Mouse (Mus musculus) stomach, embryonic 14.5 days (tissue): ENCODE results near the gene AC124502.3. TPM values are rescaled to one million over a fixed set of nuclear protein-coding genes. Genes with fewer than 3 reads are reported as not detected.
A peak's percentile ranks its signal among the peaks of the same experiment; 100 is the strongest.

Experiments
- ATAC-seq: fragments of 200-750 bp; cut with Nextera tagmentation; 2 replicates; pipeline ENCODE4 v1.8.0; 2017; ENCODE audit warnings: low read depth, moderate TSS enrichment; ENCODE audit not compliant: insufficient number of reproducible peaks, insufficient read depth, low FRiP score
- H3K27ac ChIP-seq: fragments of 300-500 bp; sonication (generic); 2 replicates; pipeline ENCODE4 v1.5.1; 2014; ENCODE audit warnings: mild to moderate bottlenecking, low read length, moderate library complexity, mixed read lengths
- H3K27me3 ChIP-seq: fragments of 300-500 bp; sonication (generic); 2 replicates; pipeline ENCODE4 v1.6.1; 2014; ENCODE audit warnings: low read length, control low read depth, mixed read lengths; ENCODE audit not compliant: control insufficient read depth, insufficient read depth
- H3K36me3 ChIP-seq: fragments of 300-500 bp; sonication (generic); 2 replicates; pipeline ENCODE4 v1.6.1; 2014; ENCODE audit warnings: mild to moderate bottlenecking, control low read depth, low read length, moderate library complexity, mixed read lengths; ENCODE audit not compliant: control insufficient read depth, insufficient read depth
- H3K4me1 ChIP-seq: fragments of 300-500 bp; sonication (generic); 2 replicates; pipeline ENCODE4 v1.6.1; 2014; ENCODE audit warnings: low read length, control low read depth, mixed read lengths; ENCODE audit not compliant: control insufficient read depth, insufficient read depth
- H3K4me2 ChIP-seq: fragments of 300-500 bp; sonication (generic); replicated peaks from 2 replicates; pipeline ENCODE4 v1.6.1; 2014; ENCODE audit warnings: low read depth, low read length, control low read depth
- H3K4me3 ChIP-seq: fragments of 300-500 bp; sonication (generic); 2 replicates; pipeline ENCODE4 v1.5.1; 2014; ENCODE audit warnings: low read depth, low read length, control low read depth
- H3K9ac ChIP-seq: fragments of 300-500 bp; sonication (generic); replicated peaks from 2 replicates; pipeline ENCODE4 v1.6.1; 2014; ENCODE audit warnings: low read depth, mild to moderate bottlenecking, control low read depth, low read length, moderate library complexity, mixed read lengths
- H3K9me3 ChIP-seq: fragments of 300-500 bp; sonication (generic); 2 replicates; pipeline ENCODE4 v1.6.1; 2016; ENCODE audit warnings: low read depth, low read length, control low read depth; ENCODE audit not compliant: control insufficient read depth
- WGBS: fragments of 180-500 bp; shearing (Covaris S2); extraction: QIAGEN DNeasy Blood & Tissue Kit; methylation state at CpG from one replicate; pipeline ENCODE4 v1.1.7; 2014; 5-methylcytosine and 5-hydroxymethylcytosine counted together
- polyA plus RNA-seq: library from polyadenylated mRNA; unstranded; fragments of >200 nt; fragmentation: Nextera tagmentation; extraction: Ambion mirVana; gene quantifications from 2 replicates; pipeline ENCODE4 v1.2.1, GENCODE M21; 2014

The AC124502.3 gene
- polyA plus RNA-seq: 0.55 and 1.8 TPM in 2 replicates

DNA sequence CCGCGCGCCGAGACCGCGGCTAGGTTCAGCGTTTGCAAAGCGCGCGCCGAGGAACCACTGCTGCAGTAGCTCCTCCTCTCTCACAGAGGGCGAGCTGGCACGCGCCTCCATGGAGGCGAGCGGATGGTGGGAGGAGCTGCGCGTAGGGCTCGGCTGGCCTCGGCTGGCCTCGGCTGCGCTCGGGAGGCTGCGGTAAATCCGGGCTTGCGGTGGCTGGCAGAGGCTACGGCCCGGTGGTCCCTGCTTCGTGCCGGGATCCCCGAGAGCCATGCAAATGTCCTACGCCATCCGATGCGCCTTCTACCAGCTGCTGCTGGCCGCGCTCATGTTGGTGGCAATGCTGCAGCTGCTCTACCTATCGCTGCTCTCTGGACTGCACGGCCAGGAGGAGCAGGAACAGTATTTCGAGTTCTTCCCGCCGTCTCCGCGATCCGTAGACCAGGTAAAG, at the start of gene AC124502.3, which contains the start of gene B4gat1:
TSS of gene AC124502.3 (plus strand) at position 183 of the 448 bp plus-strand sequence.
TSS of gene B4gat1 (plus strand) at position 118 of the 448 bp plus-strand sequence.
- Histone ChIP-seq H3K9ac (peak within 1 kb of the TSS; percentile 59), H3K4me1 (peaks cover 26% of the 10 kb centered on the region), H3K36me3 (peaks cover 3% of the 10 kb centered on the region; the same call in 1 of the 2 replicates), H3K27ac (peak within 1 kb of the TSS; percentile 72), H3K4me3 (peak within 1 kb of the TSS; percentile 56), H3K27me3 (no peaks in the 10 kb centered on the region), H3K4me2 (peak within 1 kb of the TSS; percentile 93), H3K9me3 (no peaks in the 10 kb centered on the region)
- peak; percentile 88 for ATAC-seq
- WGBS: under 1% methylated on average over 44 of the region's 44 CpGs

DNA sequence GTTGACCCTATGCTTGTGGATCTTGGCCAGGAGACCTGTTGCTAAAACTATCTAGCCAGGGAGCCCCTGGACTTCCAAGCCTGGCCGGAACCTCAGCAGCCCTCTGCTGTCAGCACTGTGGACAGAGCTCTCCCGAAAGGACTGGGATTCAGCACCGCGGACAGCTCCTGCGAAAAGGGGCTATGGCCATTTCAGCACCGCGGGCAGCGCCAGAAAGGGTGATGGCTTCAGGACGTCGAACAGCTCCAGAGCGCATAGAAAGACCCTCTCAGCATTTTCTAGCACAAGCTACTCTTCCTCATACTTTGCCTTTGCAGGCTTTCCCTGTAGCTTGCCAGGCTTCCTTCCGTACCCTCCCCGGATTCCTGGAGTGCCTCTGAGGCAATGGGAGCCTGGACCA, 49.7 kb upstream of the AC124502.3 start:
- Histone ChIP-seq H3K4me1 (no peaks in the 10 kb centered on the region), H3K9ac (no peak overlapping the region), H3K36me3 (no peaks in the 10 kb centered on the region; the same call in 1 of the 2 replicates), H3K27me3 (peaks cover 19% of the 10 kb centered on the region), H3K9me3 (no peaks in the 10 kb centered on the region), H3K27ac (no peak overlapping the region), H3K4me3 (no peak overlapping the region), H3K4me2 (no peak overlapping the region)
- 3% methylated on average over 13 of the region's 13 CpGs for WGBS
- no peak for ATAC-seq

DNA sequence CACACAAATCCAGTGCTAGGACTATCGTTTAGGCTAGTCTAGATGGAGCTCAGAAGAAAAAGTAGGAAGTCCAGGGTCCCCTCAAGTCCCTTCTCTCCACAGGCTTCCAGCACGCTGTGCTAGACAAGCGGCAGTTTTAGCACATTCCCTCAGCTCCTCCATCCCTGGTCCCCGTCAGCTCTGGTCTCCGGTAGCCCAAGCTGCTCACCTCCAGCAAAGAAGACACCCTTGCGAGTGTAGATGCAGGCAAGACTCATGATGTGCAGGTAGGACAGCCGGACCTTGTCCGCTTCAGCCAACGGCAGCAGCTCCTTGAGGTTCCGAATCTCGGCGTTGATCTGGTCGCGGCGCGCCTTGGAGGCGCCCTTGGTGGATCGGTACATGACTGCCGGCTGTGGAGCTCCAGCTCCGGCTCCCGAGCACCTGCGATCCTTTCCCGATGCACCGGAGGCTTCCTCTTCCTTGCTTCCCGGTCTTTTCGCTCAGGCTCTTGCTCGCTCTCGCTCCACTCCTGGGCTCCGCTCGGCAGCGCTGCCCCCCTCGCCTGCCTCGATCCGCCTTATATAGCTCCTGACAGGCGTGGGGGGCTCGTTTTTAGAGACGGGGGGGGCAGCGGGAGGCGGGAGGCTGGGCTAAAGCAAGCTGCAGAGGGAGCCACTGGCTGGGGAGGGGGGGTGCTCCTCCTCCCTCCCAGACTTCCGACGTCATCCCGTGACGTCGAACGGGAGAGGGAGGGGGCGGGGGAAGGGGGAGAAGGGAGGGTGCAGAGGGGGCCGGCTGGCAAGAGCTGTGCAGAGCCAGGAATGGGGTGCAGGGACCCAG, 49.0 kb upstream of the AC124502.3 start:
- no peaks in the 10 kb centered on the region for H3K4me1 ChIP-seq
- H3K27ac ChIP-seq: no peak overlapping the region
- no peak for ATAC-seq
- H3K36me3 ChIP-seq: no peaks in the 10 kb centered on the region; the same call in 1 of the 2 replicates
- 23% methylated on average over 42 of the region's 47 CpGs for WGBS
- no peak overlapping the region for H3K9ac ChIP-seq
- no peaks in the 10 kb centered on the region for H3K9me3 ChIP-seq
- H3K4me3 ChIP-seq: no peak overlapping the region
- no peak overlapping the region for H3K4me2 ChIP-seq
- peaks cover 19% of the 10 kb centered on the region for H3K27me3 ChIP-seq

DNA sequence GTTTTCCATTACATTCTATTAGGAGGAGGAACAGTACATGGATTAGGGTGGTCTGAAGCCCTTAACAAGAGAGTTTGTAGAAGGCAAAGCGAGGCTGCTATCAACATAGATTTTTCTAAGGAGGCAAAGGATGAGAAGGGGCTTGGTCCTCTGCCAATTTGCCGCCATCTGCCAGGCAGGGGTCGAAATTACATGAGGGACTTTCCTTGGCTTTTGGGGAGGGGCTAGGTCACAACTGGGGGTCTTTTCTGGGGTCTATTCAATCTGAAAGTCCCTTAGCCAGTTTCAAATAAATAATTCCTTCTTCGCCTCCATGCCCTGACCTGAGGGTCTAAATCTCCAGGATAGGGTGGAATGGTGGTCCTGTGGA, 48.5 kb upstream of the AC124502.3 start, which contains the start of gene Npas4:
TSS of gene Npas4 (minus strand) at position 61 of the 370 bp plus-strand sequence.
- Histone ChIP-seq H3K4me3 (no peak within 1 kb of the TSS), H3K4me2 (no peak within 1 kb of the TSS), H3K9ac (no peak within 1 kb of the TSS), H3K9me3 (no peaks in the 10 kb centered on the region), H3K27me3 (peaks cover 19% of the 10 kb centered on the region), H3K27ac (no peak within 1 kb of the TSS), H3K4me1 (no peaks in the 10 kb centered on the region), H3K36me3 (no peaks in the 10 kb centered on the region; the same call in 1 of the 2 replicates)
- WGBS: 24% methylated on average over 4 of the region's 4 CpGs
- no peak for ATAC-seq

DNA sequence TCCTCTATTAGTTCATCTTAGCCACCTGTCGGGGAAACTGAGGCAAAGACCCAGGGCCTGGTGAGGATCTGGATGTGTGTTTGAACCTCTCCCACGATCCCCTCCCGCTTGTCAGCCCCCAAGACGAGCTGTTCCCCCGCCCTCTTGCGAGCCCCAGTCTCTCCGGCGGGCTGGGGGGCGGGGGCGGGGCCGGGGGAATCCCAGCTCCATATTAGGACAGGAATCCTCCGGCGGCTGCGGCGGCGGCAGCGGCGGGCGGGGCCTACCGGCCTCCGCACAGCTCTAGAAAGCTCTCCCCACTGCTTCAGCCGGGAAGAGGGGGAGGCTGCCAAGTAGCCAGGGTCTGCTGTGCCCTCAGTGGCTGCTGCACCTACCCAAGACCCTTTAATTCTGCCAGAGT, 48.0 kb upstream of the AC124502.3 start:
- Histone ChIP-seq H3K9me3 (no peaks in the 10 kb centered on the region), H3K9ac (no peak overlapping the region), H3K4me2 (no peak overlapping the region), H3K27ac (no peak overlapping the region), H3K4me3 (no peak overlapping the region), H3K36me3 (no peaks in the 10 kb centered on the region; the same call in 1 of the 2 replicates), H3K27me3 (peaks cover 19% of the 10 kb centered on the region), H3K4me1 (no peaks in the 10 kb centered on the region)
- WGBS: 2% methylated on average over 22 of the region's 22 CpGs
- no peak; the same call in 1 of the 2 replicates for ATAC-seq

DNA sequence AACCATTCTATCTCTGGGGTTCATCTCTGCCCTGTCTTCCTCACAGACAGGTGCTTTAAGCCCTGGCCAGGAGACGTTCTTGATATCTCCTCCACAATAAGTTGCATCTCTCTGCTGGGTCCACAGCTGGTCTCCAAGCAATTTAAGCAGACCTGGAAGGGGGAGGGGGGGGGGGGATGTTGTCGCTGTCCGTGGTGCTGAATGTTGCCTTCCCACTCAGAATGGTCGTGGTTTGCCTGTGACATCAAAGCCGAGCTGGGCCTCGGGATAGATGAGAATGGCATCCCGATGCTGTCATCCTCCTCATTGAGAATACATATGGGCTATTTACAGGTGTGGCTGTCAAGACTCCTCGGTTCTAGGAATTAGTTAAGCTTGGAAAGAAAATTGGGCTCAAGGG, 46.3 kb upstream of the AC124502.3 start:
- WGBS: 18% methylated on average over 8 of the region's 8 CpGs
- Histone ChIP-seq H3K36me3 (no peaks in the 10 kb centered on the region; the same call in 1 of the 2 replicates), H3K4me1 (no peaks in the 10 kb centered on the region), H3K4me2 (no peak overlapping the region), H3K27ac (no peak overlapping the region), H3K4me3 (no peak overlapping the region), H3K27me3 (peaks cover 19% of the 10 kb centered on the region), H3K9ac (no peak overlapping the region), H3K9me3 (no peaks in the 10 kb centered on the region)
- ATAC-seq: no peak

DNA sequence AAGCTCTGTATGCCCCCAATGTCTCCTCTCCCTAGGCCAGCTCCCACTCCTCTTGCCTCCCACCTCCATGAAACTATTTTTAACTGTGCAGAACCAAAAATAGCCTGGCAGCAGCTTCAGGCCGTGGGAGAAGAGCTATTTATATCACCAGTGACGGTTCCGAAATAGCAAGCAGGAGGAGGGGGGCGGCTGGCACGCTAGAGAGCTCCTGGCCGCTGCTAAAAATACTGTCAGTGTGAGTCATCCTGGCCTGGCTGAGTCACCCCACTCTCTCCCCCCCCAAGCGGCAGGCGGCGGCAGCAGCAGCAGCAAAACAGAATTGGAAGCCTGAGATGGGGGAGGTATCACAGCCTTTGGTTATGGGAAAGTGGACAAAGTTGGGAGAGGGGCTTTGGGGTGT, 45.8 kb upstream of the AC124502.3 start:
- Histone ChIP-seq H3K27me3 (peaks cover 19% of the 10 kb centered on the region), H3K36me3 (no peaks in the 10 kb centered on the region), H3K27ac (no peak overlapping the region), H3K4me3 (no peak overlapping the region), H3K4me1 (no peaks in the 10 kb centered on the region), H3K9ac (no peak overlapping the region), H3K9me3 (no peaks in the 10 kb centered on the region), H3K4me2 (no peak overlapping the region)
- WGBS: 2% methylated on average over 9 of the region's 9 CpGs
- ATAC-seq: no peak

DNA sequence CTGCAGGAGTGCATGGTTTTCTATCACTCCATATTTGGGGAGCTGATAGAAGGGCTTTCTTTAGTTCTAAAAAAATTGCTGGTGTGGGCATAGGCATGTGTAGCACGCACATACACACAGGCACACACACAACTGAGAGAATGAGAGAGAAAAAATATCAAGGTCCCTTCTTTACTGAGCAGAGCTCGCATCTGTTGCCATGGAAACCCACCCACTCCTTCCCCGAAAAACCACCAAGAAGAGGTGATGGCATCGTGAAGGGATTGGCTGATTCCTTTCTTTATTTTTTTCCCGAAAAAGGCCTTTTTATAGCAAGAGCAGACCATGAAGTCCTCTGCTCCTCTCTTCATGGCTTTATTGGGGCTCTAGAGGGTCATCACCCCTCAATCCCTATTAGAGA, 44.6 kb upstream of the AC124502.3 start:
- Histone ChIP-seq H3K9me3 (no peaks in the 10 kb centered on the region), H3K4me2 (no peak overlapping the region), H3K4me1 (no peaks in the 10 kb centered on the region), H3K27me3 (peaks cover 19% of the 10 kb centered on the region), H3K36me3 (no peaks in the 10 kb centered on the region), H3K27ac (no peak overlapping the region), H3K9ac (no peak overlapping the region), H3K4me3 (no peak overlapping the region)
- no peak for ATAC-seq
- WGBS: 50% methylated on average over 5 of the region's 5 CpGs
